Mouse (Mus musculus): ENCODE measurements around the gene Lamc2. TPM values are rescaled to one million over a fixed set of nuclear protein-coding genes. Genes with fewer than 3 reads are reported as not detected.

Gene Lamc2
- polyA plus RNA-seq, 1 experiment from 2014 or later, result 14.5 TPM

GRCm38 (mm10) chr1:153210198-153210597 lies 24.0 kb upstream of the Lamc2 start:
- H3K36me3 ChIP-seq, result no peaks in the 10 kb centered on the region
- no peak overlapping the region for H3K4me3 ChIP-seq (replicated peaks)
- H3K9ac ChIP-seq, result no peak overlapping the region
- H3K27ac ChIP-seq (replicated peaks), result no peak overlapping the region
- H3K9me3 ChIP-seq (replicated peaks), result no peaks in the 10 kb centered on the region
- no peak overlapping the region for H3K4me2 ChIP-seq (replicated peaks)
- WGBS, result 77% methylated on average over 2 of the region's 2 CpGs
- ATAC-seq (ENCODE audit: insufficient number of reproducible peaks, low FRiP score, low TSS enrichment, low read depth), result no peak
- H3K27me3 ChIP-seq, result no peaks in the 10 kb centered on the region
- H3K4me1 ChIP-seq, result no peaks in the 10 kb centered on the region

- 59% methylated on average over 8 of the region's 8 CpGs for WGBS
- no peak for ATAC-seq (ENCODE audit: insufficient number of reproducible peaks, low FRiP score, low TSS enrichment, low read depth)
- no peak overlapping the region for H3K9ac ChIP-seq
Observed at GRCm38 (mm10) chr1:153202195-153202594, 15.9 kb upstream of the Lamc2 start.

GRCm38 (mm10) chr1:153201448-153201847 lies 15.2 kb upstream of the Lamc2 start:
- no peak for ATAC-seq (ENCODE audit: insufficient number of reproducible peaks, low FRiP score, low TSS enrichment, low read depth)
- 20% methylated on average over 14 of the region's 14 CpGs for WGBS

More at GRCm38 (mm10) chr1:153202195-153202594, 15.9 kb upstream of the Lamc2 start:
- Histone ChIP-seq H3K4me3 (replicated peaks) (no peak overlapping the region), H3K9me3 (replicated peaks) (no peaks in the 10 kb centered on the region), H3K4me1 (peaks cover 19% of the 10 kb centered on the region), H3K36me3 (no peaks in the 10 kb centered on the region), H3K4me2 (replicated peaks) (no peak overlapping the region), H3K27ac (replicated peaks) (0 out of 2 replicates have a peak overlapping the region, but pooled peaks have one; percentile 29), H3K27me3 (no peaks in the 10 kb centered on the region)

GRCm38 (mm10) chr1:153197316-153197850 lies 11.1 kb upstream of the Lamc2 start:
- no peak for ATAC-seq (ENCODE audit: insufficient number of reproducible peaks, low FRiP score, low TSS enrichment, low read depth)
- WGBS, result 67% methylated on average over 3 of the region's 3 CpGs
- H3K27me3 ChIP-seq, result no peaks in the 10 kb centered on the region
- H3K27ac ChIP-seq (replicated peaks), result no peak overlapping the region; the same call in 1 of the 2 replicates
- H3K4me1 ChIP-seq, result peaks cover 21% of the 10 kb centered on the region
- H3K9me3 ChIP-seq (replicated peaks), result no peaks in the 10 kb centered on the region
- no peak overlapping the region for H3K4me3 ChIP-seq (replicated peaks)
- no peak overlapping the region for H3K9ac ChIP-seq
- no peaks in the 10 kb centered on the region for H3K36me3 ChIP-seq
- no peak overlapping the region for H3K4me2 ChIP-seq (replicated peaks)

More at GRCm38 (mm10) chr1:153201448-153201847, 15.2 kb upstream of the Lamc2 start:
- H3K4me2 ChIP-seq (replicated peaks), result no peak overlapping the region
- H3K4me3 ChIP-seq (replicated peaks), result no peak overlapping the region
- H3K9ac ChIP-seq, result no peak overlapping the region
- H3K27me3 ChIP-seq, result no peaks in the 10 kb centered on the region
- H3K9me3 ChIP-seq (replicated peaks), result no peaks in the 10 kb centered on the region
- peak overlapping the region; percentile 58 for H3K27ac ChIP-seq (replicated peaks)
- peaks cover 19% of the 10 kb centered on the region for H3K4me1 ChIP-seq
- no peaks in the 10 kb centered on the region for H3K36me3 ChIP-seq

- Histone ChIP-seq H3K4me2 (replicated peaks) (no peak overlapping the region), H3K9ac (no peak overlapping the region), H3K9me3 (replicated peaks) (no peaks in the 10 kb centered on the region), H3K4me1 (peaks cover 16% of the 10 kb centered on the region), H3K36me3 (no peaks in the 10 kb centered on the region), H3K27ac (replicated peaks) (no peak overlapping the region), H3K4me3 (replicated peaks) (no peak overlapping the region), H3K27me3 (no peaks in the 10 kb centered on the region)
- no peak for ATAC-seq (ENCODE audit: insufficient number of reproducible peaks, low FRiP score, low TSS enrichment, low read depth)
- WGBS, result 90% methylated on average over 6 of the region's 6 CpGs
Observed at GRCm38 (mm10) chr1:153192945-153193344, 6.7 kb upstream of the Lamc2 start.

GRCm38 (mm10) chr1:153192379-153192778 lies 6.1 kb upstream of the Lamc2 start:
- no peaks in the 10 kb centered on the region; the same call in 1 of the 2 replicates for H3K27me3 ChIP-seq
- H3K9ac ChIP-seq, result no peak overlapping the region
- peaks cover 16% of the 10 kb centered on the region for H3K4me1 ChIP-seq
- WGBS, result 75% methylated on average over 4 of the region's 4 CpGs
- H3K4me2 ChIP-seq (replicated peaks), result no peak overlapping the region
- H3K27ac ChIP-seq (replicated peaks), result 0 out of 2 replicates have a peak overlapping the region, but pooled peaks have one; percentile 60
- no peaks in the 10 kb centered on the region for H3K36me3 ChIP-seq
- ATAC-seq (ENCODE audit: insufficient number of reproducible peaks, low FRiP score, low TSS enrichment, low read depth), result no peak
- H3K9me3 ChIP-seq (replicated peaks), result no peaks in the 10 kb centered on the region
- H3K4me3 ChIP-seq (replicated peaks), result no peak overlapping the region

GRCm38 (mm10) chr1:153191943-153192329 lies 5.7 kb upstream of the Lamc2 start:
- Histone ChIP-seq H3K36me3 (no peaks in the 10 kb centered on the region), H3K4me2 (replicated peaks) (no peak overlapping the region), H3K9ac (no peak overlapping the region), H3K4me1 (peaks cover 16% of the 10 kb centered on the region), H3K4me3 (replicated peaks) (no peak overlapping the region), H3K27ac (replicated peaks) (peak overlapping the region; percentile 60; the same call in 1 of the 2 replicates), H3K27me3 (peaks cover 4% of the 10 kb centered on the region; the same call in 1 of the 2 replicates), H3K9me3 (replicated peaks) (no peaks in the 10 kb centered on the region)
- peak; percentile 37 for ATAC-seq (ENCODE audit: insufficient number of reproducible peaks, low FRiP score, low TSS enrichment, low read depth)
- WGBS, result 2% methylated on average over 5 of the region's 5 CpGs

GRCm38 (mm10) chr1:153191237-153191942 lies 5.1 kb upstream of the Lamc2 start:
- Histone ChIP-seq H3K27me3 (peaks cover 8% of the 10 kb centered on the region; the same call in 1 of the 2 replicates), H3K27ac (replicated peaks) (peak overlapping the region; percentile 60), H3K4me1 (peaks cover 16% of the 10 kb centered on the region), H3K36me3 (no peaks in the 10 kb centered on the region), H3K9me3 (replicated peaks) (no peaks in the 10 kb centered on the region), H3K4me2 (replicated peaks) (no peak overlapping the region), H3K4me3 (replicated peaks) (no peak overlapping the region), H3K9ac (no peak overlapping the region)
- ATAC-seq (ENCODE audit: insufficient number of reproducible peaks, low FRiP score, low TSS enrichment, low read depth), result no peak
- 49% methylated on average over 15 of the region's 15 CpGs for WGBS

- WGBS, result 74% methylated on average over 3 of the region's 3 CpGs
- H3K4me2 ChIP-seq (replicated peaks), result no peak overlapping the region
- H3K4me3 ChIP-seq (replicated peaks), result no peak overlapping the region
- H3K27me3 ChIP-seq, result peaks cover 30% of the 10 kb centered on the region
- no peak overlapping the region for H3K27ac ChIP-seq (replicated peaks)
- H3K4me1 ChIP-seq, result peaks cover 28% of the 10 kb centered on the region
- H3K36me3 ChIP-seq, result no peaks in the 10 kb centered on the region
- H3K9me3 ChIP-seq (replicated peaks), result no peaks in the 10 kb centered on the region
- no peak for ATAC-seq (ENCODE audit: insufficient number of reproducible peaks, low FRiP score, low TSS enrichment, low read depth)
- no peak overlapping the region for H3K9ac ChIP-seq
Observed at GRCm38 (mm10) chr1:153188081-153188480, 1.8 kb upstream of the Lamc2 start.

- Histone ChIP-seq H3K27me3 (peaks cover 19% of the 10 kb centered on the region; the same call in 1 of the 2 replicates), H3K4me3 (replicated peaks) (no peak overlapping the region), H3K9me3 (replicated peaks) (no peaks in the 10 kb centered on the region), H3K27ac (replicated peaks) (peak overlapping the region; percentile 75), H3K4me1 (peaks cover 18% of the 10 kb centered on the region), H3K4me2 (replicated peaks) (no peak overlapping the region), H3K9ac (no peak overlapping the region), H3K36me3 (no peaks in the 10 kb centered on the region)
- 22% methylated on average over 9 of the region's 9 CpGs for WGBS
- ATAC-seq (ENCODE audit: insufficient number of reproducible peaks, low FRiP score, low TSS enrichment, low read depth), result peak; percentile 80
Observed at GRCm38 (mm10) chr1:153180586-153181289, 5.5 kb downstream of the Lamc2 start.

GRCm38 (mm10) chr1:153180160-153180559 lies 6.1 kb downstream of the Lamc2 start:
- H3K27ac ChIP-seq (replicated peaks), result peak overlapping the region; percentile 75
- no peak overlapping the region for H3K4me3 ChIP-seq (replicated peaks)
- peaks cover 12% of the 10 kb centered on the region for H3K4me1 ChIP-seq
- ATAC-seq (ENCODE audit: insufficient number of reproducible peaks, low FRiP score, low TSS enrichment, low read depth), result peak; percentile 68
- H3K4me2 ChIP-seq (replicated peaks), result no peak overlapping the region
- 58% methylated on average over 4 of the region's 4 CpGs for WGBS
- H3K9me3 ChIP-seq (replicated peaks), result no peaks in the 10 kb centered on the region
- H3K36me3 ChIP-seq, result no peaks in the 10 kb centered on the region
- no peak overlapping the region for H3K9ac ChIP-seq
- peaks cover 18% of the 10 kb centered on the region; the same call in 1 of the 2 replicates for H3K27me3 ChIP-seq
